Mouse (Mus musculus) CH12.LX (cell line): ENCODE measurements at regions not wholly inside any gene's neighbourhood (a gene's known extent, or its start where the extent isn't known, plus 50 kb on each side); places are given as distances from the start of the nearest gene placed in this dataset.

Experiments
- CHD2 ChIP-seq: IDR thresholded peaks from 2 replicates; pipeline ENCODE4 v1.6.1; 2011; ENCODE audit warnings: low read length, improper control_type of control experiment
- CTCF ChIP-seq, 2 experiments: IDR thresholded peaks in 1 of 2; conservative IDR thresholded peaks in 1 of 2; 2 replicates each; pipeline ENCODE4 v1.5.1; 2011 to 2012; ENCODE audit warnings: low read depth in 2 of 2, low read length in 2 of 2, improper control_type of control experiment in 1 of 2, inconsistent platforms in 1 of 2, mild to moderate bottlenecking in 1 of 2, moderate library complexity in 1 of 2
- JUND ChIP-seq: conservative IDR thresholded peaks from 2 replicates; pipeline ENCODE4 v1.6.1; 2011; ENCODE audit warnings: low read depth, low read length, improper control_type of control experiment
- MAZ ChIP-seq: IDR thresholded peaks from 2 replicates; pipeline ENCODE4 v1.6.1; 2012; ENCODE audit warnings: low read depth, mild to moderate bottlenecking, inconsistent platforms, low read length, improper control_type of control experiment, moderate library complexity
- MXI1 ChIP-seq: IDR thresholded peaks from 2 replicates; pipeline ENCODE4 v1.6.1; 2011; ENCODE audit warnings: mild to moderate bottlenecking, low read depth, low read length, improper control_type of control experiment
- POLR2A ChIP-seq: IDR thresholded peaks from 2 replicates; pipeline ENCODE4 v1.6.1; 2011; ENCODE audit warnings: low read depth, mild to moderate bottlenecking, improper control_type of control experiment, low read length
- POLR2AphosphoS2 ChIP-seq: IDR thresholded peaks from 2 replicates; pipeline ENCODE4 v1.6.1; 2011; ENCODE audit warnings: low read depth, low read length, improper control_type of control experiment
- SMC3 ChIP-seq: IDR thresholded peaks from 2 replicates; pipeline ENCODE4 v1.6.1; 2011; ENCODE audit warnings: low read depth, low read length, improper control_type of control experiment
- ZNF384 ChIP-seq: IDR thresholded peaks from 2 replicates; pipeline ENCODE4 v1.6.1; 2012; ENCODE audit warnings: low read depth, low read length, improper control_type of control experiment, inconsistent platforms

GRCm38 (mm10) chr12:77968543-77968942 is 225.5 kb upstream of the Gm6657 start:
- no peak for TF ChIP-seq SMC3
- TF ChIP-seq ZNF384: no peak
- no peak for TF ChIP-seq MAZ
- no peak for TF ChIP-seq JUND
- no peak for TF ChIP-seq CTCF (conservative IDR thresholded peaks at IDR 0.05 in 1 of 2, IDR thresholded peaks at IDR 0.05 in 1 of 2; ENCODE audit: low read depth in 2 of 2, low read length in 2 of 2)
- no peak for TF ChIP-seq POLR2A
- no peak for TF ChIP-seq CHD2
- no peak for TF ChIP-seq MXI1
- no peak for TF ChIP-seq POLR2AphosphoS2
